Mouse (Mus musculus): ENCODE measurements around the gene Carmil1. TPM values are rescaled to one million over a fixed set of nuclear protein-coding genes. Genes with fewer than 3 reads are reported as not detected.
"Not testable (repeated sequence)": the region's sequence is repeated elsewhere in the genome, so short reads cannot be mapped to it uniquely, and the experiment has no call there.

The Carmil1 gene
- polyA plus RNA-seq, 1 experiment from 2014 or later, result 51.6 TPM

GRCm38 (mm10) chr13:24107058-24107457 lies 173.5 kb downstream of the Carmil1 start:
- 0 out of 2 replicates have a peak, but pooled peaks cover 2% of the 10 kb centered on the region for H3K4me1 ChIP-seq
- H3K27ac ChIP-seq, result no peak overlapping the region
- H3K27me3 ChIP-seq, result no peaks in the 10 kb centered on the region
- H3K9me3 ChIP-seq (replicated peaks), result no peaks in the 10 kb centered on the region
- no peak for ATAC-seq (replicated peaks; ENCODE audit: low FRiP score)
- peaks cover 34% of the 10 kb centered on the region for H3K36me3 ChIP-seq
- WGBS, result 90% methylated on average over 3 of the region's 3 CpGs
- H3K4me2 ChIP-seq, result no peak overlapping the region
- no peak overlapping the region for H3K9ac ChIP-seq
- no peak overlapping the region for H3K4me3 ChIP-seq (replicated peaks)

- no peak for ATAC-seq (replicated peaks; ENCODE audit: low FRiP score)
- Histone ChIP-seq H3K27ac (no peak overlapping the region), H3K36me3 (peaks cover 23% of the 10 kb centered on the region; the same call in 1 of the 2 replicates), H3K4me2 (no peak overlapping the region), H3K27me3 (no peaks in the 10 kb centered on the region), H3K4me3 (replicated peaks) (no peak overlapping the region), H3K9ac (no peak overlapping the region), H3K4me1 (0 out of 2 replicates have a peak, but pooled peaks cover 2% of the 10 kb centered on the region), H3K9me3 (replicated peaks) (no peaks in the 10 kb centered on the region)
- WGBS, result 76% methylated on average over 5 of the region's 5 CpGs
Observed at GRCm38 (mm10) chr13:24105838-24106237, 174.8 kb downstream of the Carmil1 start.

- WGBS, result 24% methylated on average over 1 of the region's 1 CpGs
- H3K27me3 ChIP-seq, result no peaks in the 10 kb centered on the region
- no peak overlapping the region for H3K4me2 ChIP-seq
- H3K9me3 ChIP-seq (replicated peaks), result no peaks in the 10 kb centered on the region
- ATAC-seq (replicated peaks; ENCODE audit: low FRiP score), result no peak
- H3K36me3 ChIP-seq, result peaks cover 23% of the 10 kb centered on the region; the same call in 1 of the 2 replicates
- H3K27ac ChIP-seq, result no peak overlapping the region
- 0 out of 2 replicates have a peak, but pooled peaks cover 2% of the 10 kb centered on the region for H3K4me1 ChIP-seq
- no peak overlapping the region for H3K4me3 ChIP-seq (replicated peaks)
- H3K9ac ChIP-seq, result no peak overlapping the region
Observed at GRCm38 (mm10) chr13:24105340-24105669, 175.3 kb downstream of the Carmil1 start.

GRCm38 (mm10) chr13:24104611-24105339 lies 175.8 kb downstream of the Carmil1 start:
- 62% methylated on average over 9 of the region's 9 CpGs for WGBS
- not testable (repeated sequence) for H3K9ac ChIP-seq; H3K27ac ChIP-seq; H3K4me3 ChIP-seq (replicated peaks); H3K27me3 ChIP-seq; H3K4me1 ChIP-seq; H3K4me2 ChIP-seq; H3K9me3 ChIP-seq (replicated peaks); ATAC-seq (replicated peaks; ENCODE audit: low FRiP score)
- peaks cover 23% of the 10 kb centered on the region; the same call in 1 of the 2 replicates for H3K36me3 ChIP-seq

- no peaks in the 10 kb centered on the region for H3K27me3 ChIP-seq
- no peak overlapping the region for H3K4me3 ChIP-seq (replicated peaks)
- no peak overlapping the region for H3K27ac ChIP-seq
- 0 out of 2 replicates have a peak, but pooled peaks cover 2% of the 10 kb centered on the region for H3K4me1 ChIP-seq
- no peaks in the 10 kb centered on the region for H3K9me3 ChIP-seq (replicated peaks)
- ATAC-seq (replicated peaks; ENCODE audit: low FRiP score), result no peak
- H3K4me2 ChIP-seq, result no peak overlapping the region
- H3K36me3 ChIP-seq, result peaks cover 23% of the 10 kb centered on the region; the same call in 1 of the 2 replicates
- 51% methylated on average over 4 of the region's 4 CpGs for WGBS
- no peak overlapping the region for H3K9ac ChIP-seq
Observed at GRCm38 (mm10) chr13:24104016-24104415, 176.6 kb downstream of the Carmil1 start.

- 0 out of 2 replicates have a peak, but pooled peaks cover 2% of the 10 kb centered on the region for H3K4me1 ChIP-seq
- H3K4me3 ChIP-seq (replicated peaks), result no peak overlapping the region
- 89% methylated on average over 2 of the region's 2 CpGs for WGBS
- ATAC-seq (replicated peaks; ENCODE audit: low FRiP score), result no peak
- no peak overlapping the region for H3K27ac ChIP-seq
- H3K4me2 ChIP-seq, result no peak overlapping the region
- H3K9ac ChIP-seq, result no peak overlapping the region
- peaks cover 26% of the 10 kb centered on the region for H3K36me3 ChIP-seq
- no peaks in the 10 kb centered on the region for H3K9me3 ChIP-seq (replicated peaks)
- no peaks in the 10 kb centered on the region for H3K27me3 ChIP-seq
Observed at GRCm38 (mm10) chr13:24103152-24103551, 177.4 kb downstream of the Carmil1 start.

GRCm38 (mm10) chr13:24102256-24102655 lies 178.3 kb downstream of the Carmil1 start:
- Histone ChIP-seq H3K4me2 (no peak overlapping the region), H3K4me1 (0 out of 2 replicates have a peak, but pooled peaks cover 2% of the 10 kb centered on the region), H3K9me3 (replicated peaks) (no peaks in the 10 kb centered on the region), H3K27me3 (no peaks in the 10 kb centered on the region), H3K9ac (no peak overlapping the region), H3K36me3 (peaks cover 21% of the 10 kb centered on the region), H3K27ac (no peak overlapping the region), H3K4me3 (replicated peaks) (no peak overlapping the region)
- no peak for ATAC-seq (replicated peaks; ENCODE audit: low FRiP score)
- WGBS, result 92% methylated on average over 4 of the region's 4 CpGs

GRCm38 (mm10) chr13:24101157-24102130 lies 179.2 kb downstream of the Carmil1 start:
- Histone ChIP-seq H3K36me3 (peaks cover 16% of the 10 kb centered on the region; the same call in 1 of the 2 replicates), H3K4me1 (0 out of 2 replicates have a peak, but pooled peaks cover 2% of the 10 kb centered on the region), H3K27me3 (no peaks in the 10 kb centered on the region), H3K27ac (no peak overlapping the region), H3K9ac (no peak overlapping the region), H3K4me3 (replicated peaks) (no peak overlapping the region), H3K9me3 (replicated peaks) (no peaks in the 10 kb centered on the region), H3K4me2 (no peak overlapping the region)
- 74% methylated on average over 11 of the region's 11 CpGs for WGBS
- no peak for ATAC-seq (replicated peaks; ENCODE audit: low FRiP score)

GRCm38 (mm10) chr13:24100516-24101094 lies 180.0 kb downstream of the Carmil1 start:
- WGBS, result 95% methylated on average over 11 of the region's 11 CpGs
- no peak overlapping the region for H3K9ac ChIP-seq
- H3K36me3 ChIP-seq, result peaks cover 15% of the 10 kb centered on the region; the same call in 1 of the 2 replicates
- H3K27me3 ChIP-seq, result no peaks in the 10 kb centered on the region
- no peaks in the 10 kb centered on the region for H3K9me3 ChIP-seq (replicated peaks)
- ATAC-seq (replicated peaks; ENCODE audit: low FRiP score), result no peak
- H3K4me3 ChIP-seq (replicated peaks), result no peak overlapping the region
- H3K4me1 ChIP-seq, result 0 out of 2 replicates have a peak, but pooled peaks cover 2% of the 10 kb centered on the region
- H3K4me2 ChIP-seq, result no peak overlapping the region
- no peak overlapping the region for H3K27ac ChIP-seq

GRCm38 (mm10) chr13:24096573-24096972 lies 184.0 kb downstream of the Carmil1 start:
- Histone ChIP-seq H3K36me3 (peaks cover 12% of the 10 kb centered on the region), H3K27ac (no peak overlapping the region), H3K9ac (no peak overlapping the region), H3K4me2 (no peak overlapping the region), H3K9me3 (replicated peaks) (no peaks in the 10 kb centered on the region), H3K4me3 (replicated peaks) (no peak overlapping the region), H3K4me1 (no peaks in the 10 kb centered on the region), H3K27me3 (no peaks in the 10 kb centered on the region)
- no peak for ATAC-seq (replicated peaks; ENCODE audit: low FRiP score)
- 91% methylated on average over 6 of the region's 6 CpGs for WGBS

GRCm38 (mm10) chr13:24094825-24095547 lies 185.6 kb downstream of the Carmil1 start:
- H3K27me3 ChIP-seq, result no peaks in the 10 kb centered on the region
- no peak overlapping the region for H3K4me2 ChIP-seq
- 88% methylated on average over 6 of the region's 6 CpGs for WGBS
- no peaks in the 10 kb centered on the region for H3K9me3 ChIP-seq (replicated peaks)
- peaks cover 12% of the 10 kb centered on the region for H3K36me3 ChIP-seq
- no peak for ATAC-seq (replicated peaks; ENCODE audit: low FRiP score)
- H3K4me1 ChIP-seq, result no peaks in the 10 kb centered on the region
- H3K4me3 ChIP-seq (replicated peaks), result no peak overlapping the region
- H3K27ac ChIP-seq, result no peak overlapping the region
- no peak overlapping the region for H3K9ac ChIP-seq

All from kidney, embryonic 15.5 days (tissue).